Mouse (Mus musculus): Measurements from ENCODE around the gene Coa4. TPM values are rescaled to one million over a fixed set of nuclear protein-coding genes. Genes with fewer than 3 reads are reported as not detected.
A peak's percentile ranks its signal among the peaks of the same experiment; 100 is the strongest.
"Not testable (repeated sequence)": the region's sequence is repeated elsewhere in the genome, so short reads cannot be mapped to it uniquely, and the experiment has no call there.

Coa4 gene
- total RNA-seq, 1 experiment from 2014 or later, result 16.9 TPM

- no peak for ATAC-seq (ENCODE audit: extremely low read depth, insufficient number of reproducible peaks, low FRiP score, poor library complexity, severe bottlenecking)
These were observed 13.6 kb downstream of the Coa4 start for GRCm38 (mm10) chr7:100550338-100551007.

- no peak for ATAC-seq (ENCODE audit: extremely low read depth, insufficient number of reproducible peaks, low FRiP score, poor library complexity, severe bottlenecking)
These were observed 18.1 kb downstream of the Coa4 start for GRCm38 (mm10) chr7:100554939-100555338.

DNA sequence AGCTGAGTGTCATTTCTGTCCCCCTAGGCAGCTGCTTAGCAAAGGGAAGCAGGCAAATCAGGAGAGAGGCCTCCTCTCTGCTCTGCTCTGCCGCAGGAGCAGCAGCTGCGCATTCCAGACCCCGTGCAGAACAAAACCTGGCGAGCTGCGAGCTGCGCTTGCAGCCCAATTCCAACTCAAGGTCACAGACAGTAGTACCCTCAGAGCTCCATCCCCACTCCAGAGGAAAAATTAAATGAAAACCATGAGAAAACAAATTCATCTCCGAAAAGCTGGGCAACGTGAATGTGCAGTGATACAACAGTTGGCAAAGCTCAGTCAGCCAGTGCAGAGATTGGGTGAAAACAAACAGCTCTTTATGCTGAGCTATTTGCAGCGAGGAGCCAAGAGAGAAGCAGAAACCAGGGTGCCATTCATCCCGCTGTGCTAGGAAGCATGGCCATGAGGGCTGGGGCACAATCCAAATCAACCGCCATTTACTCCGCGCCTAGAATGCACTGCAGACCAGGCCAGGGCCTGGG lies 18.6 kb downstream of the Coa4 start:
- no peak for ATAC-seq (ENCODE audit: extremely low read depth, insufficient number of reproducible peaks, low FRiP score, poor library complexity, severe bottlenecking)

- ATAC-seq (ENCODE audit: extremely low read depth, insufficient number of reproducible peaks, low FRiP score, poor library complexity, severe bottlenecking), result no peak
These were observed 20.4 kb downstream of the Coa4 start for GRCm38 (mm10) chr7:100557241-100557640.

DNA sequence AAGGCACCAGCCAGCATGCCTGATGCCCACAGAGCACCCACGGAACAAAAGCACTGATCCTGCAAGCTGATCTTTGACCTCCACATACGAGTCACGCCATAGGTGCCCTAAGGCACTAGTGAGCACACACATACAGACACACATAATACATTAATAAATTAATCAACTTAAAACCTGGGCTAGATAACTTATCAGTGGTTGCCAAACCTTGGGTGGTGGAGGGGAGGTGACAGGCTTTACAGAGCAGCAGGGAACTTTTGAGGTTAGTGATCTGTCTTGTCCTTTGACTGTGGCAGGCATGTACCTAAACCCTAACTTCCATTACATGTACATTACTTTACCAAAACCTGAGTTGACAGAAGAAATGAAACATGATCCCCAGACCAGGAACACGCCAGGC lies 22.5 kb downstream of the Coa4 start:
- no peak for ATAC-seq (ENCODE audit: extremely low read depth, insufficient number of reproducible peaks, low FRiP score, poor library complexity, severe bottlenecking)

- ATAC-seq (ENCODE audit: extremely low read depth, insufficient number of reproducible peaks, low FRiP score, poor library complexity, severe bottlenecking), result no peak
These were observed 25.2 kb downstream of the Coa4 start for GRCm38 (mm10) chr7:100561861-100562587.

- not testable (repeated sequence) for ATAC-seq (ENCODE audit: extremely low read depth, insufficient number of reproducible peaks, low FRiP score, poor library complexity, severe bottlenecking)
These were observed 30.4 kb downstream of the Coa4 start for GRCm38 (mm10) chr7:100567238-100567637.

DNA sequence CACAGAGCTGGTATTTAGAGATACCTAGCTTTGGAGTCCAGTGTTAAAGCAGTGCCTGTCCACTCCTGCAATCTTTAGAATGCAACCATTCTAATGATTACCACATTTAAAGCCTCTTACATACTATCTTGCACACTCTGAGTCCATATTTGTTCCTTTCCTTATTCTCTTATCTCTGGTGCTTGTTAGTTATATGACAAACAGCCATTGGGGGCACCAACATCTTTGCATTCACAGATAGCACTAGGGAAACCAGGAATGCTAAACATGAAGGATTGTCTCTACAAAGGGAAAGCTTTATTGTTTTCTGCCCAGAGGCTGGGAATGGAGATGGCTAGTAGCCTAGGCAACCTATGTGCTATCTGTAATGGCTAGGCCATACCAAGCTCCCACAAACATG lies 33.0 kb downstream of the Coa4 start:
- ATAC-seq (ENCODE audit: extremely low read depth, insufficient number of reproducible peaks, low FRiP score, poor library complexity, severe bottlenecking), result no peak

DNA sequence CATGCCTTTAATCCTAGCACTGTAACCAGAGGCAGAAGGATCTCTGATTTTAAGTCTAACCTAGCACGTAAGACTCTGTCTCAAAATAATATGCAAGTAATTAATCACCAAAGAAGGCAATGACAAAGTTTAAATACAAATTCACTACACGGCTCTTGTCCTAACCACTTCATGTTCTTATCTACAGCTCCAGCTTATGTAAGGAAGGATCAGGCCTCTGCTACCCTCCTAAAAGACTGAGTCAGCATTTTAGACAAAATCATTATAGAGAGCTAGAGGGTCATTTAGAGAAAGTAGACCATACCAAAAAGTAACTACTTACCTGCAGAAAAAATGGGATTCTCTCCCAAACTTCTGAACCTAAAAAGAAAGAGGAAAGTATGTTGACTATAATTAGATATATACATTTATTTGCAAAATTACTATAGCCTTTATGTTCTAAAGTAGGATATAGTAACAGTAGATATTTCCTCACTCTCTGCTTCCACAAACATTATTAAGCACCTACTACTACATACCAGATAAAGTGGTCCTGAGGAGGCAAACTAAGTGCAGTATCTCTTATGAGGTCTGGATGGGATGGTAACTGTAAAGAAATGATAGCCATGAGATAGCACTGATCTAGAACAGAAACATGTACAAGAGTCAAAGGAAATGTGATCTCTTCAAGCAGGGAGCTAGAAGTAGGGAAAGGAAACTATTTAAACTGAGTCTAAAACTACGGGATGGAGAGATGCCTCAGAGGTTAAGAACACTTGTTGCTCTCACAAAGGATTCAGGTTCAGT lies 34.3 kb downstream of the Coa4 start:
- no peak for ATAC-seq (ENCODE audit: extremely low read depth, insufficient number of reproducible peaks, low FRiP score, poor library complexity, severe bottlenecking)

GRCm38 (mm10) chr7:100572061-100572460 lies 35.2 kb downstream of the Coa4 start:
- ATAC-seq (ENCODE audit: extremely low read depth, insufficient number of reproducible peaks, low FRiP score, poor library complexity, severe bottlenecking), result no peak

DNA sequence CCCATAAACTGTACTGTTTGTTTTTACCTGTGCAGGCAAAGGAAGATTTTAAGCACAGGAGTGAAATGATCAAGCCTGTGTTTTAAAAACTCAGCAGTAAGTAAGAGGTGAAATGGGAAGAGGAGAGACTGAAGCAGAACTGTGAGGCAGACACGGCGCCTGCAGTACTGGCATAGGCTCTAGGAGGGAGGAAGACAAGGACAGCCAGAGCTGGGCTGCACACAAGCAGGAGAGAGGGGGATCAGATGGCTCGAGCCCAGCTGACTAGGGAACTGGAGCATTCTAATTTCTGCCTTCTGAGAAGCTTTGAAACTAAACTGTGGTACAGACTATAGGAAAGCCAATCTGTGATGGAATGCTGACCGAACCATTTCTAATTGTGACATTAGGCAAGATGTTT lies 35.8 kb downstream of the Coa4 start:
- no peak for ATAC-seq (ENCODE audit: extremely low read depth, insufficient number of reproducible peaks, low FRiP score, poor library complexity, severe bottlenecking)

DNA sequence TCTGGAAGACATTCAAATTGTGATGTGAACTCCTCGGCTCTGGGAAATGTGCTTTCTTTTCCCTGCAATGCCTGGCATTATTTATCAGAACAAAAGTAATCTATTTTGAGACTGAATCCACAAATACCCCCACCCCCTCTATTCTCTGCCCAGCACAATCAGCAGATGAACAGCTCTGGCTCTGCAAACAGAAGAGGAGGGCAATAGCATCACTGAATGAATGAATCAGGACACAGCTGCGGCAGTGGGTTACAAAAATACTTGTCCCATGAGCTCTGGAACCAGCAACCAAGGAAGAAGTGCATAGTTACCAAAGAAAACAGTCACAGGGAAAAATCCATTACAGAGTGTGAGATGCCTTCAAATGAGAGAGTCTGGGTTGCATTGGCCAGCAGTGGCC lies 41.9 kb downstream of the Coa4 start:
- no peak for ATAC-seq (ENCODE audit: extremely low read depth, insufficient number of reproducible peaks, low FRiP score, poor library complexity, severe bottlenecking)

GRCm38 (mm10) chr7:100582235-100582634 lies 45.4 kb downstream of the Coa4 start:
- ATAC-seq (ENCODE audit: extremely low read depth, insufficient number of reproducible peaks, low FRiP score, poor library complexity, severe bottlenecking), result no peak

- peak; percentile 88 for ATAC-seq (ENCODE audit: extremely low read depth, insufficient number of reproducible peaks, low FRiP score, poor library complexity, severe bottlenecking)
These were observed 45.9 kb downstream of the Coa4 start for GRCm38 (mm10) chr7:100582727-100583236.

DNA sequence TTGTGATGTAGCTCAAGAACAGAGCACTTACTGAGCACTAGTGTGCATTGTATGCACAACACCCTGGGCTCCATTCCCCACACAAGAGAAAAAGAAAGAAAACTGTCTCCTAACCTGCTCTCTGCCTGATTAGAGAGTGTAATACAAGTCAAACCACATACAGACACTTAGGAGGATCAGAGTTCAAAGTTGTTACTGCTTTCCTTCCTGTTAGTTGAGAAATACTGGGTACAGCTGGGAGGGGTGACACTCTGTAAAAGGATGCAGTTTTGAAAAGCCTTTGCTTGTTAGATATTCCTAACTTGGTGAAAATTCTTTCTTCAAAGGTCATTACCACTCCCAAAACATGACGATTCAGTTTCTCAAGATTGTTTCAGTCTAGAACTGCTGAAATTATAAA lies 52.9 kb downstream of the Coa4 start:
- ATAC-seq (ENCODE audit: extremely low read depth, insufficient number of reproducible peaks, low FRiP score, poor library complexity, severe bottlenecking), result no peak

Other genes with a start within 250 kb of the Coa4 start
- 31.9 and 50.4 TPM in 2 replicates for gene C2cd3, start 164.8 kb upstream of the Coa4 start, total RNA-seq (2017)
- gene Ppme1, start 164.8 kb upstream of the Coa4 start, total RNA-seq (2017), result 34.4 and 40.6 TPM in 2 replicates
- not detected in 2 replicates for gene Ucp3, start 64.1 kb upstream of the Coa4 start, total RNA-seq (2017)
- 453 and 500 TPM in 2 replicates for gene Ucp2, start 43.7 kb upstream of the Coa4 start, total RNA-seq (2017)
- gene Dnajb13, start 22.1 kb upstream of the Coa4 start, total RNA-seq (2017), result 1.0 and 1.5 TPM in 2 replicates
- 101 and 104 TPM in 2 replicates for gene Rab6a, start 70.3 kb downstream of the Coa4 start, total RNA-seq (2017)
- gene Mrpl48, start 71.2 kb downstream of the Coa4 start, total RNA-seq (2017), result 30.7 and 31.6 TPM in 2 replicates
- 0.35 TPM in 1 of 2 replicates, not detected in the other for gene Plekhb1, start 125.3 kb downstream of the Coa4 start, total RNA-seq (2017)
- 13.3 and 13.4 TPM in 2 replicates for gene Fam168a, start 169.6 kb downstream of the Coa4 start, total RNA-seq (2017)